Mouse (Mus musculus) liver, adult 2 months (tissue): Measurements from ENCODE around the gene Lpar2.

Experiments used
- CTCF ChIP-seq: fragments of 200-500 bp; IDR thresholded peaks from 2 replicates; pipeline ENCODE4 v1.5.1; 2011; ENCODE audit warnings: low read depth, low read length, control low read depth
- POLR2A ChIP-seq: fragments of 200-500 bp; IDR thresholded peaks from 2 replicates; pipeline ENCODE4 v1.6.1; 2011; ENCODE audit warnings: low read length, control low read depth; ENCODE audit not compliant: insufficient read depth; ENCODE audit errors: extremely low read depth

DNA sequence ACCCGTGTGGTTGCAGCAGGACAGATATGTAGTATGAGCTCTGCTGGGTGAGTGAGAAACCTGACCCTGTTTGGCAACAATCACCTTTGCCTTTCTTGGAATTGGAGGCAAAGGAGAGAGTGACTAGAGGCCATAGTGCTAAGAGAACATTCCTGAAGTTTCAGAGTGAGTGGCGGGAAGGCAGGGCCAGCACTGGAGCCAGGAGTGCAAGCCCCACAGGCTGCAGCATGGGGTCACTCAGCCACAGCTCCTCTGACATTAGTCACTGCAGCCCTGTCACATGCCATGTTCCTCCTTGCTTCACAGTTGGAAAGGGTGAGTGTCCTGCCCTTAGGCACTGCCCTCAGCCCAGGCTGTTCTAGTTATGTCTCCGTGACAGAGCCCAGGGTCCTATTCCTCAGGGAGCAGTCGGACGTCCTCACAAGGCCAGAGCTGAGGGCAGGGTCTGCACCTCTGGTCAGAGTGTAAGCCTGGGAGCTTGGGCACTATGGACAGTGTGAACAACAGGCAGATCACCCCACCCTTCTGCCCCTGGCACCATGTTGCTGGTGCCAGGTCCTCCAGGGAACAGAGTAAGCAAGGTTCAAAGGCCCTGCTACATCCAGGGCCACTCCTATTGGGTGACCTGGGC, 45.6 kb downstream of the Lpar2 start:
- TF ChIP-seq CTCF: no peak
- no peak for TF ChIP-seq POLR2A
